Mouse (Mus musculus) urinary bladder, postnatal 36 days (tissue): ENCODE results near the gene Ociad2.

Experiments used
- DNase-seq, 2 experiments: peaks; one replicate each; pipeline ENCODE4 v3.0.0; 2022; ENCODE audit warnings: low spot score in 2 of 2, mixed read lengths in 1 of 2

Gene Ociad2

DNA sequence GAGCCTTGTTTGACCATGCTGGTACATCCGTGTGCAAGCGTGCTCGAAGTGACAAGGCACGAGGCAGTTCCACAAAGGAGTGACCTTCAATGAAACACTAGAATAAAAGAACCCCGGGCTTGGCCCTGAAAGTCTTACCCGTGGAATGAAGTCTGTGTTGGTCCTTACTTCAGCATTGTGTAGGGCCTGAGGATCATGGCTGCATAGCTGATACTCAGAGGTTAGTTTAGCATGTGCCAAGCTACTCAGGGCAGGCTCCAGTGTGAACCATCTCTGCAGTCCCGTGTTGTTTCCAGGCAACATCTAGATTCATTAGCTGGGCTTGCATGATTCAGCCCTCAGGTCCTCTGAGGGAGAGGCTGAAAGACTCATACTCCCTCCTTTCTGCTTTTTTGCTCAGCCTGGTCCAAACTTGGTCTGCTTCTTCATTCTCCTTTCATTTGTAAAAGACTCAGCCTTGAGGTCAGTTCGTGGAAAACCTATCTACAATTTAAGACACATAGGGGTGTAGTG lies at the start of gene Ociad2:
Ociad2 (minus strand) TSS at position 306 of the 513 bp plus-strand sequence.
- DNase-seq, result no peak

DNA sequence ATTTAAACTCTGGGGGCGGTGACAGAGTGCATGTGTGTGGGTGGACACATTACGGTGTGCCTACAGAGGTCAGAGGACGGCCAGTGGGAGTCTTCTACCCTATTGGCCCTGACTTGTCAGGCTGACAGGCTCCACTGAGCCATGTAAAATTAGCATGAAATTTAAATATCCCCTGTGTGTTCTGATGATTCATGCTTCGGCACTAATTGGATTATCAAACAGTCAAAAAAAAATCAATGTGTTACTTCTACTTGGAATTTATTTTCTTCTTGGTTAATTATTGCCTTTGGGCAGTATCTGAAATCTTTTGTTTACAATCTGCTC lies 42.8 kb upstream of the Ociad2 start:
- no peak for DNase-seq

DNA sequence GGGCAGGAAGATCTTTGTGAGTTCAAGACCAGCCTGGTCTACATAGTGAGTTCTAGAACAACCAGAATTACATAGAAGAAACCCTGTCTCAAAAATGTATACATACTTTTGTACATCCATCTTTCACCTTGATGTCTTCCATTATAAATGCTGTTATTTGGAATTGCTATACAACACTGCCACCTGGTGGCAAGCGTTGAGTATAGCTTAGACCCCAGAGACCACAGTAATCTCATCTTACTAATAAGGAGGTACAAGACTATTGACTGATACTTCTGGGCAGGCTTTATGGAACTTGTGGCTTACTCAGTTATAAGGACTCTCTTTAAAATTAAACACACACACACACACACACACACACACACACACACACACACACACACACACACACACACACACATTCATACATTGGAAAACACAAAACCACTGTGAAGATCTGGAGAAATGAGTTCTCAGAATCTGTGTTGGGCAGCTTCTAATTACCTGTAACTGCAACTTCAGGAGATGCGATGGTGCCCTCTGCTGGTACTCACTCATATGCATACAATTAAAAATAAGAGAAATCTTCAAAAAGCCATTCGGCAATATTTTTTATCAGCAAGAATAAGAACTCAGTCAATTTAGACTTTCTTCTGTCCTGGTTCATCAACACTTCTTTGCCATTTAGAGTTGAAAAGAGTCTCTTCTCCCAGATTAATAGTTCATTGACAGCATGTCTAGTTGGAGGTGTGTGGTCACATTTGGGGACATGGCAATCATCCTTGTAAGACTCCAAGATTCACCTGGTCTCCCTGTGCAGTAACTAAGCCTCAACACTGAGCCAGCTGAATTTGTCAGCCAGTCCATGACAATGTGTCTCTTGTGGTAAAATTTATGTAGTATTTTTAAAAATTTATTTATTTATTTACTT lies 42.2 kb upstream of the Ociad2 start:
- DNase-seq, result peak in 1 of 2 experiments; percentile 58

DNA sequence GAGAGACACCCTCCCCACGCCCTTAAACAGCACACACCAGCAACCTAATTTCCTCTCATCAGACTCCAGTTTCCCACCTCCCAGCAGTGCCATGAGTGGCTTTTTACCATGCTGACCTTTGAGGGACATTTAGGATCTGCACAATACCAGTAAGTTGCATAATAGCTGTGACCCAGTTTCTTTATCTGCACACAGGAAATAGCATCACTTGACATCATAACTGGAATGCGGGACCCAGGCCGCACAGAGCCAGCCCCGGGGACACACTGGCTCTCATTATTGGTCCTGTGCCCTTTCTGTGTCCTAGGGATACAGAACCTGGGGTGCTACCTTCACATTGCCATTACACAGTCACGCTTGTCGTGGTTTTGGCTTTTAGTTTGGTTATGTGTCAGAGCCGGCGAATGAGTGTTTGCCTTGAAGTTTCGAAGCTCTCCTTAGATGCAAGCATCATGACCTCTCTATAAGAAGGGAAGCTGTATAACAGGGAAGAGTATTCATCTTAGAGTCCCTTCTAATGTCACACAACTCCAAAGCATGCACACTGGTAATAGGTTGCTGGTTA lies 41.2 kb upstream of the Ociad2 start:
- no peak for DNase-seq

GRCm38 (mm10) chr5:73381510-73381909 lies 40.7 kb upstream of the Ociad2 start:
- no peak for DNase-seq

GRCm38 (mm10) chr5:73380829-73381228 lies 40.0 kb upstream of the Ociad2 start:
- no peak for DNase-seq

GRCm38 (mm10) chr5:73379908-73380307 lies 39.1 kb upstream of the Ociad2 start:
- DNase-seq, result peak; percentile 82 to 86

GRCm38 (mm10) chr5:73376491-73376890 lies 35.7 kb upstream of the Ociad2 start:
- no peak for DNase-seq

GRCm38 (mm10) chr5:73376041-73376440 lies 35.2 kb upstream of the Ociad2 start:
- no peak for DNase-seq

DNA sequence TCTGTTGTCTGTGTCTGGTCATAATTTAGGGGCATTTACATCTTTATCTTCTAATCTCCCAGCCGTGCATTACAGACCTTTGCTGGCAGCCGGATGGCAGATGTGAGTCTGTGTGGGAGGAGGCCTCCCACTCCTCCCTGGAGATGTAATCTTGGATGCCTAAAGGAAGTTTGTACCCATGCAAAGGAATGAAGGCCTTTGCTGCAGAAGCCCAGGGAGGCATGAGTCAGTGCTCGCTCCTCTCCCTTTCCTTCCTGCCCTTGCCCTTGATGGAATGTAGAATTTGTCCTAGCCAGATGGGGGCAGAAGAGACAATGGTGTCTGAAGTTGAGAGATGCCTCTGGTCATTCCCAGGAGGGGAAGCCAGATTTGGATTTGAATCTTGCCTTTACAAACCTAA lies 32.4 kb upstream of the Ociad2 start:
- DNase-seq, result no peak

GRCm38 (mm10) chr5:73372601-73373000 lies 31.8 kb upstream of the Ociad2 start:
- DNase-seq, result peak in 1 of 2 experiments; percentile 50

DNA sequence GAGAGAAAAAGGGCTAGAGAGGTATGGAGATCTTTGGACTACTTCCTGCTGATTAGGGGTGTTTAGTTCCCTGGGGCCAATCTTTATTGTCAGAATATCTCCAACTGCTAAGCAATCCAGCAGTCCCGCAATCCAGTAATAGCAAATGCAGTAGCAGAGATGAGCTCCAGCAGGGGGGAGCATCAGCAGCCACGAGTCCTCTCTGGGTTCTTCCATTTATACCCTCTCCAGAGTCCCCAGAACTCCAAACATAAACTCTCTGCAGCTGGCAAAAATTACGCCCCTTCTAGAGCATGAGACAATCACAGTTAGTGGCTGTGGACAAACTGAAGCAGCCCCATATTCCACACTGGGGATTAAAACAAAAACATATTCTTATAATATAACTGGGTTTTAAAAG lies 28.9 kb upstream of the Ociad2 start:
- no peak for DNase-seq

DNA sequence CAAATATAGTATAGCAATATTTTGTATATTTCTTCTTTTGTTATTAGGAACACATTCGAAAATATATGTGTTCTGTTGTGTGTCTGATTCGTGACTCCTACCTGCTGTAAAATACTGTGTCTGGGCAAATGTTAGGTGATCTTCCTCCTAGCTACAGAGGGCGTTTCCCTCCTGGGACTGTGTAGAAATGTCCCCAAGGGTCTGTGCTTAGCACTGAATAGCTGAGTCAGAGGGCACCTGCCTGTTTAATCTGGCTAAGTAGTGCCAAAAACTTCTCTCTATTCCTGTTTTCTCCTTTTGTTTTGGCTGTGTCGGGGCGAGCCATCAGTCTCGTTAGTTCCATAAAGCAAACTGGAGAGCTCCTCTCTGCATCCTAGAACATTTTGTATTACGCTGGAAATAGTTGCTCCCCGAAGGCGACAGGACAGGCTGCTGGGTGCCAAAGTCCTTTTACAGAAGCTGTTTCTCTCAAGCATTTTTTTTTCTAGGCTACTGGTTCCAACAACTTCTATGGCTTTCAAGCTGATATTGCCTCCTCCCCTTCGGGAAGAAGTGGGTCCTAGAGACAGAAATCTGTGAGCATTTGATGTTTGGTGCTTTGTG lies 28.1 kb upstream of the Ociad2 start:
- DNase-seq, result no peak

GRCm38 (mm10) chr5:73367906-73368305 lies 27.1 kb upstream of the Ociad2 start:
- no peak for DNase-seq

DNA sequence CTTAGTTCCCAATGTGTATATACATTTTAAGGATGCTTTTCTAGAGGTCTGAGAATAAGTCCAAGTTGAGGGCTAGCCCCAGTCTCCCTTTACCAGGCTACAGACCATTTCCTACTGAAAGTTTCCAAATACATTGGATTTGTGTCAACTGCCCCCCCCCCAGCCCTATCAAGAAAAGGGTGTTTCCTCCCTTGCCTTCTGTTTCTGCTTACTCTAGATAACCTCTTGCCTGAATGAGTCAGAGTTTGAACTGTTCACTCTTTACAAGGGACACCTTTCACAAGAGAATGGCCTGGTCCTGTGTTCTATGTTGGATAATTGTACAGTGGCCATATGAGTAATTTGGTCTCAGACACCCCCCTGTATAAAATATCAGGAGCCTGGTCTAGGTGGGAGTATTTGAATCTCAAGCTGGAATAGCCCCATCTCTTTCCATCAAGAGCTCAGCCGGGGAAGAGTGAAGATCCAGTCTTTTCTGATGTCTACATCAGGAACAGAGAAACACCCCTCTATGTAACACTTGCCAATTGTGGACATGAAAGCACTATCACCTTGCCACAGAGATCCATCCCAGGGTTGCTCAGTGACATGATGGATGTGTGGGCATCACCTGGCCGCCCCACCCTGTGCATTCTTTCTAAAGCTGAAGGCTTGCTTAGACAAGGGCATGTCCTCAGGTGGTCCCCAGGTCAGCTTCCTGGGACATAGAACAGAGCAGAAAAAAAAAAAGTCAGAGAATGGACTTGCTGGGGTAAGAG lies 23.5 kb upstream of the Ociad2 start:
- no peak for DNase-seq

GRCm38 (mm10) chr5:73362791-73363190 lies 22.0 kb upstream of the Ociad2 start:
- no peak for DNase-seq

DNA sequence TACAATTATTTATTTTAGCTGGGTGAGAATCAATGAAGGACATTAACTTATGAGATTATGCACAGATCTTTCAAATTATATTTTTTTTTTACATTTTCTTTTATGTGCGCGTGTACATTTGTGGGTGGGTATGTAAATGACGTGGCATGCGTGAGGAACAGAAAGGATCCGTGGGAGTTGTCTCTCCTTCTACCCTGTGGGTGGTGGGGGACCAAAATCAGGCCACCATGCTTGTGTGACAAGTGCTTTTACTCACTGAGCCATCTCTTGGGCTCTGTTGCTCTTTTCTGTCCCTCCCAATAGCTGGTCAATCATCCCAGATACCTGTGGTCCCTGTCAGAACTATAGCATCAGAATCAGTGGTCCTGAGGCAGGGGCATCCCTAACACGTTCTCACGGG lies 21.5 kb upstream of the Ociad2 start:
- DNase-seq, result no peak

GRCm38 (mm10) chr5:73360240-73360639 lies 19.4 kb upstream of the Ociad2 start:
- DNase-seq, result no peak

- no peak for DNase-seq
Measured at GRCm38 (mm10) chr5:73359752-73360141, 18.9 kb upstream of the Ociad2 start.

- no peak for DNase-seq
Measured at GRCm38 (mm10) chr5:73359134-73359751, 18.4 kb upstream of the Ociad2 start.

GRCm38 (mm10) chr5:73355393-73355792 lies 14.6 kb upstream of the Ociad2 start:
- no peak for DNase-seq

DNA sequence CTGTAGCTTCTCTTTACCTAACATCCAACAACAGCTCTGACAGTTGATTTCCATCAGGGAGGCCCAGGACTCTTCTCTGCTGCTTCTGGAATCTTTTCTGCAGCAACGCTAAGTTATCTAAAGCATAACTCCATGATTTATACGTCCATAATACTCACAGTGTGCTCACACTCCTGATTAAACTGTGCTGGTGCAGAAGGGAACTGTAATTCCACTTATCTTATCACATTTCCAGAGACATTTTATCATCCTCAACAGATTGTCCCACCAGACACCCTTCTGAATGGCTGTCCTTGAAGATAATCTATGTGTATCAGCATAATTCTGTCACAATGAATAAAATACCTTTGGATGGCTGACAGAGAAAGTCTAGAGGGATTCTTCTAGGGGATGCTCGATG lies 13.2 kb upstream of the Ociad2 start:
- DNase-seq, result no peak
